Mouse (Mus musculus): Measurements from ENCODE around the gene Coro1b.

The Coro1b gene

GRCm38 (mm10) chr19:4142416-4143173 is 5.8 kb upstream of the Coro1b start:
- DNase-seq (ENCODE audit: low read depth, low spot score) = no peak

GRCm38 (mm10) chr19:4143759-4144268 is 4.6 kb upstream of the Coro1b start, which contains the start of gene Cabp4:
Gene Cabp4 (minus strand): TSS chr19:4144033.
- no peak for DNase-seq (ENCODE audit: low read depth, low spot score)

GRCm38 (mm10) chr19:4144550-4145498 is 3.6 kb upstream of the Coro1b start:
- no peak for DNase-seq (ENCODE audit: low read depth, low spot score)

GRCm38 (mm10) chr19:4145936-4146335 is 2.5 kb upstream of the Coro1b start:
- DNase-seq (ENCODE audit: low read depth, low spot score) = no peak

- DNase-seq (ENCODE audit: low read depth, low spot score) = no peak
Measured at GRCm38 (mm10) chr19:4146366-4147021, 1.9 kb upstream of the Coro1b start.

- DNase-seq (ENCODE audit: low read depth, low spot score) = no peak
Measured at GRCm38 (mm10) chr19:4147022-4147405, 1.4 kb upstream of the Coro1b start.

GRCm38 (mm10) chr19:4147782-4148490 is 483 bp upstream of the Coro1b start:
- no peak for DNase-seq (ENCODE audit: low read depth, low spot score)

- DNase-seq (ENCODE audit: low read depth, low spot score) = no peak
Measured at GRCm38 (mm10) chr19:4148819-4149218, 400 bp downstream of the Coro1b start.

GRCm38 (mm10) chr19:4149283-4149682 is 864 bp downstream of the Coro1b start:
- DNase-seq (ENCODE audit: low read depth, low spot score) = no peak

GRCm38 (mm10) chr19:4149764-4150461 is 1.5 kb downstream of the Coro1b start:
- DNase-seq (ENCODE audit: low read depth, low spot score) = no peak

GRCm38 (mm10) chr19:4150567-4151487 is 2.4 kb downstream of the Coro1b start:
- no peak for DNase-seq (ENCODE audit: low read depth, low spot score)

- DNase-seq (ENCODE audit: low read depth, low spot score) = no peak
Measured at GRCm38 (mm10) chr19:4151488-4151860, 3.1 kb downstream of the Coro1b start.

- no peak for DNase-seq (ENCODE audit: low read depth, low spot score)
Measured at GRCm38 (mm10) chr19:4151898-4152297, 3.5 kb downstream of the Coro1b start.

- DNase-seq (ENCODE audit: low read depth, low spot score) = no peak
Measured at GRCm38 (mm10) chr19:4152445-4153231, 4.2 kb downstream of the Coro1b start.

GRCm38 (mm10) chr19:4153232-4153654 is 4.8 kb downstream of the Coro1b start, which contains the start of gene Ptprcap:
Gene Ptprcap (plus strand): TSS chr19:4153604.
- no peak for DNase-seq (ENCODE audit: low read depth, low spot score)

- DNase-seq (ENCODE audit: low read depth, low spot score) = no peak
Measured at GRCm38 (mm10) chr19:4154437-4155222, 6.2 kb downstream of the Coro1b start.

- no peak for DNase-seq (ENCODE audit: low read depth, low spot score)
Measured at GRCm38 (mm10) chr19:4155223-4156072, 7.0 kb downstream of the Coro1b start.
